ENCODE assay signal across 9 mouse cellular contexts in genomic region chr9:107698611-107699190, GRCm38 (mm10). TPM values are rescaled to one million over a fixed set of nuclear protein-coding genes. Genes with fewer than 3 reads are reported as not detected.
DNase-seq lines count a peak whose midpoint lies in the region; ATAC-seq and TF ChIP-seq lines count a peak whose summit lies in the region.
"Had no signal": no experiment of that assay in that cellular context is flagged by ENCODE, and none has a peak within 500 bp of the region (broad histone marks: within the 10 kb centered on the region; RNA-seq: fewer than 3 reads in every experiment).

No protein-coding gene starts in this region.

- peak; percentile 58 for DNase-seq in kidney, adult 11 months
- no peak for DNase-seq in kidney, adult 9 months
- peak; percentile 66 for DNase-seq in lung, embryonic 14.5 days
- no peak for DNase-seq in adrenal gland, postnatal 10 days
- DNase-seq in layer of hippocampus, postnatal 14 days (ENCODE audit: low spot score in 2 of 2) = no peak
- DNase-seq in adrenal gland, adult 8-10 months = no peak

- peaks cover 88% of the 10 kb centered on the region for H3K4me1 ChIP-seq in hindbrain, embryonic 15.5 days (replicated peaks)
- peaks cover 75% of the 10 kb centered on the region for H3K4me1 ChIP-seq in lung, embryonic 14.5 days (ENCODE audit: insufficient read depth)
- H3K4me1 ChIP-seq in stomach, embryonic 15.5 days = peaks cover 79% of the 10 kb centered on the region

- 0 out of 2 replicates have a peak, but pooled peaks cover under 1% of the 10 kb centered on the region for H3K36me3 ChIP-seq in hindbrain, embryonic 15.5 days
- peaks cover 20% of the 10 kb centered on the region; the same call in 1 of the 2 replicates for H3K36me3 ChIP-seq in lung, embryonic 14.5 days (ENCODE audit: insufficient read depth)
- H3K36me3 ChIP-seq in stomach, embryonic 15.5 days = no peaks in the 10 kb centered on the region

- H3K4me2 ChIP-seq in hindbrain, embryonic 15.5 days = 0 out of 2 replicates have a peak overlapping the region, but pooled peaks have one; percentile 5
- H3K4me2 ChIP-seq in lung, embryonic 14.5 days = peak overlapping the region; percentile 48
- peak overlapping the region; percentile 36 for H3K4me2 ChIP-seq in stomach, embryonic 15.5 days

- no peak overlapping the region for H3K9ac ChIP-seq in hindbrain, embryonic 15.5 days
- H3K9ac ChIP-seq in lung, embryonic 14.5 days = peak overlapping the region; percentile 26
- H3K9ac ChIP-seq in stomach, embryonic 15.5 days = no peak overlapping the region

- no peaks in the 10 kb centered on the region for H3K9me3 ChIP-seq in hindbrain, embryonic 15.5 days
- no peaks in the 10 kb centered on the region for H3K9me3 ChIP-seq in lung, embryonic 14.5 days (ENCODE audit: low read depth, low read length)
- H3K9me3 ChIP-seq in stomach, embryonic 15.5 days = no peaks in the 10 kb centered on the region

- H3K4me3 ChIP-seq in hindbrain, embryonic 15.5 days = no peak overlapping the region
- peak overlapping the region; percentile 8; the same call in 1 of the 2 replicates for H3K4me3 ChIP-seq in lung, embryonic 14.5 days (ENCODE audit: low read depth, low read length)
- no peak overlapping the region for H3K4me3 ChIP-seq in stomach, embryonic 15.5 days (replicated peaks)

- TF ChIP-seq CTCF in lung, embryonic 14.5 days (IDR thresholded peaks at IDR 0.05; ENCODE audit: low read depth) = peak; percentile 47

- 11% methylated on average over 14 of the region's 14 CpGs for WGBS in hindbrain, embryonic 15.5 days
- 6% methylated on average over 14 of the region's 14 CpGs for WGBS in lung, embryonic 14.5 days
- WGBS in stomach, embryonic 15.5 days = 19% methylated on average over 14 of the region's 14 CpGs

- H3K27ac ChIP-seq in hindbrain, embryonic 15.5 days (replicated peaks) = 0 out of 2 replicates have a peak overlapping the region, but pooled peaks have one; percentile 38
- peak overlapping the region; percentile 89 for H3K27ac ChIP-seq in lung, embryonic 14.5 days (ENCODE audit: low read depth)
- peak overlapping the region; percentile 75 for H3K27ac ChIP-seq in stomach, embryonic 15.5 days

- no peaks in the 10 kb centered on the region for H3K27me3 ChIP-seq in hindbrain, embryonic 15.5 days
- H3K27me3 ChIP-seq in lung, embryonic 14.5 days (ENCODE audit: insufficient read depth, low read length) = no peaks in the 10 kb centered on the region
- no peaks in the 10 kb centered on the region for H3K27me3 ChIP-seq in stomach, embryonic 15.5 days (replicated peaks)

- no peak for ATAC-seq in hindbrain, embryonic 15.5 days (ENCODE audit: low FRiP score, low read depth)
- peak; percentile 46 for ATAC-seq in lung, embryonic 14.5 days (ENCODE audit: insufficient read depth)
- no peak for ATAC-seq in stomach, embryonic 15.5 days (ENCODE audit: insufficient read depth, low FRiP score, low read depth)

RNA-seq across cellular contexts. Expression of gene Sema3f, which starts 11.6 kb away (rescaled TPM):
- polyA plus RNA-seq in hindbrain, embryonic 15.5 days (2015; fragmentation: Nextera tagmentation; extraction: Ambion mirVana) = 14.0 and 18.5 TPM in 2 replicates
- polyA plus RNA-seq in lung, embryonic 14.5 days (2014; fragmentation: Nextera tagmentation; extraction: Ambion mirVana) = 16.7 and 22.1 TPM in 2 replicates
- 19.7 and 21.3 TPM in 2 replicates for polyA plus RNA-seq in stomach, embryonic 15.5 days (2015; fragmentation: Nextera tagmentation; extraction: Ambion mirVana)
- total RNA-seq in adrenal gland, postnatal 10 days (2021) = 10 to 100 TPM; 20.2 to 24.8 TPM
- total RNA-seq in layer of hippocampus, postnatal 14 days (2021) = 1 to 10 TPM; 4.3 to 4.8 TPM
- total RNA-seq in adrenal gland, adult 8-10 months (2022) = 10 to 100 TPM; 25.0 to 41.2 (median 29.8) TPM
- total RNA-seq: megakaryocyte, adult 5-6 weeks had no signal

RNA-seq across cellular contexts. Expression of gene Gnat1, which starts 19.2 kb away (rescaled TPM):
- polyA plus RNA-seq in hindbrain, embryonic 15.5 days (2015; fragmentation: Nextera tagmentation; extraction: Ambion mirVana) = 2.0 and 3.6 TPM in 2 replicates
- polyA plus RNA-seq in lung, embryonic 14.5 days (2014; fragmentation: Nextera tagmentation; extraction: Ambion mirVana) = 0.72 and 0.89 TPM in 2 replicates
- 1.1 and 1.9 TPM in 2 replicates for polyA plus RNA-seq in stomach, embryonic 15.5 days (2015; fragmentation: Nextera tagmentation; extraction: Ambion mirVana)
- total RNA-seq in adrenal gland, postnatal 10 days (2021) = under 1 TPM; 0.33 to 0.42 TPM
- under 1 TPM in 1 of 2 experiments, not detected in 1; 0.60 TPM for total RNA-seq in layer of hippocampus, postnatal 14 days (2021)
- under 1 TPM in 1 of 4 experiments, not detected in 3; 0.74 TPM for total RNA-seq in adrenal gland, adult 8-10 months (2022)
- total RNA-seq: megakaryocyte, adult 5-6 weeks had no signal

RNA-seq across cellular contexts. Expression of gene Slc38a3, which starts 29.4 kb away (rescaled TPM):
- 41.4 and 43.3 TPM in 2 replicates for polyA plus RNA-seq in hindbrain, embryonic 15.5 days (2015; fragmentation: Nextera tagmentation; extraction: Ambion mirVana)
- 3.6 and 4.8 TPM in 2 replicates for polyA plus RNA-seq in lung, embryonic 14.5 days (2014; fragmentation: Nextera tagmentation; extraction: Ambion mirVana)
- polyA plus RNA-seq in stomach, embryonic 15.5 days (2015; fragmentation: Nextera tagmentation; extraction: Ambion mirVana) = 19.5 and 28.6 TPM in 2 replicates
- 10 to 100 TPM; 42.0 to 95.1 TPM for total RNA-seq in adrenal gland, postnatal 10 days (2021)
- total RNA-seq in layer of hippocampus, postnatal 14 days (2021) = 10 to 100 TPM; 83.3 to 98.4 TPM
- 1 to 10 TPM in 1 of 4 experiments, under 1 TPM in 3; 0.31 to 2.2 (median 0.74) TPM for total RNA-seq in adrenal gland, adult 8-10 months (2022)
- total RNA-seq: megakaryocyte, adult 5-6 weeks had no signal

Comparison
In these comparisons a context has a peak if more than half of its experiments do, and no peak if none do; other contexts are left out.
1. DNase-seq: peak in kidney, adult 11 months (single experiment) and lung, embryonic 14.5 days (single experiment); none in kidney, adult 9 months (single experiment), adrenal gland, postnatal 10 days (single experiment), layer of hippocampus, postnatal 14 days (0 of 2) and adrenal gland, adult 8-10 months (single experiment).
2. RNA of gene Slc38a3, which starts 29.4 kb away (total RNA-seq): 83.3 to 98.4 TPM in layer of hippocampus, postnatal 14 days and 42.0 to 95.1 TPM in adrenal gland, postnatal 10 days; 0.31 to 2.2 TPM in adrenal gland, adult 8-10 months; every median in the first group is over 10 times any median in the second.
3. H3K27ac ChIP-seq: peak in every context shown above with its lines; median percentile 89 in lung, embryonic 14.5 days; 75 in stomach, embryonic 15.5 days; 38 in hindbrain, embryonic 15.5 days.
4. Peak in every context shown above with its lines, with median percentiles within 50 percentile points of each other: H3K4me2 ChIP-seq.